Mouse (Mus musculus) heart, embryonic 11.5 days (tissue): ENCODE data around the gene Spock1. TPM values are rescaled to one million over a fixed set of nuclear protein-coding genes. Genes with fewer than 3 reads are reported as not detected.

Experiments
- ATAC-seq: fragments of 200-750 bp; cut with Nextera tagmentation; replicated peaks from 2 replicates; pipeline ENCODE4 v1.8.0; 2017; ENCODE audit warnings: moderate library complexity; ENCODE audit not compliant: insufficient number of reproducible peaks, low FRiP score, low TSS enrichment
- H3K27ac ChIP-seq: fragments of 300-500 bp; sonication (generic); 2 replicates; pipeline ENCODE4 v1.5.1; 2014; ENCODE audit warnings: mild to moderate bottlenecking, low read depth, low read length
- H3K27me3 ChIP-seq: fragments of 300-500 bp; sonication (generic); 2 replicates; pipeline ENCODE4 v1.6.1; 2014; ENCODE audit warnings: mild to moderate bottlenecking, low read length, mixed read lengths; ENCODE audit not compliant: control insufficient read depth, insufficient read depth
- H3K36me3 ChIP-seq: fragments of 300-500 bp; sonication (generic); 2 replicates; pipeline ENCODE4 v1.6.1; 2014; ENCODE audit warnings: mild to moderate bottlenecking, low read length, moderate library complexity, mixed read lengths; ENCODE audit not compliant: control insufficient read depth, insufficient read depth
- H3K4me1 ChIP-seq: fragments of 300-500 bp; sonication (generic); 2 replicates; pipeline ENCODE4 v1.6.1; 2014; ENCODE audit warnings: low read length; ENCODE audit not compliant: control insufficient read depth, insufficient read depth
- H3K4me2 ChIP-seq: fragments of 300-500 bp; sonication (generic); 2 replicates; pipeline ENCODE4 v1.6.1; 2014; ENCODE audit warnings: mild to moderate bottlenecking, moderate library complexity
- H3K4me3 ChIP-seq: fragments of 300-500 bp; sonication (generic); 2 replicates; pipeline ENCODE4 v1.5.1; 2014; ENCODE audit warnings: low read depth, low read length
- H3K9ac ChIP-seq: fragments of 300-500 bp; sonication (generic); 2 replicates; pipeline ENCODE4 v1.6.1; 2014; ENCODE audit warnings: mild to moderate bottlenecking, low read depth, low read length, moderate library complexity
- H3K9me3 ChIP-seq: fragments of 300-500 bp; sonication (generic); replicated peaks from 2 replicates; pipeline ENCODE4 v1.6.1; 2016; ENCODE audit warnings: low read length; ENCODE audit not compliant: control insufficient read depth
- WGBS: fragments of 180-500 bp; shearing (Covaris S2); extraction: QIAGEN DNeasy Blood & Tissue Kit; methylation state at CpG from one replicate; pipeline ENCODE4 v1.1.7; 2014; ENCODE audit not compliant: insufficient replicate concordance; 5-methylcytosine and 5-hydroxymethylcytosine counted together
- polyA plus RNA-seq: library from polyadenylated mRNA; unstranded; fragments of >200 nt; fragmentation: Nextera tagmentation; extraction: Ambion mirVana; gene quantifications from 2 replicates; pipeline ENCODE4 v1.2.1, GENCODE M21; 2014

Gene Spock1
- polyA plus RNA-seq, 1 experiment from 2014 or later: 0.69 TPM

- H3K27ac ChIP-seq: peak overlapping the region; percentile 84
- ATAC-seq: peak; percentile 92
- 31% methylated on average over 8 of the region's 8 CpGs for WGBS
Measured at GRCm38 (mm10) chr13:57628218-57628617, 279.9 kb downstream of the Spock1 start.

GRCm38 (mm10) chr13:57626434-57626833 is 281.7 kb downstream of the Spock1 start:
- no peak overlapping the region for H3K9ac ChIP-seq
- no peaks in the 10 kb centered on the region for H3K4me1 ChIP-seq
- H3K4me2 ChIP-seq: no peak overlapping the region
- H3K4me3 ChIP-seq: no peak overlapping the region
- H3K9me3 ChIP-seq: 0 out of 2 replicates have a peak, but pooled peaks cover 4% of the 10 kb centered on the region
- no peak for ATAC-seq
- H3K27ac ChIP-seq: no peak overlapping the region
- 92% methylated on average over 9 of the region's 9 CpGs for WGBS
- H3K27me3 ChIP-seq: no peaks in the 10 kb centered on the region
- no peaks in the 10 kb centered on the region for H3K36me3 ChIP-seq

More at GRCm38 (mm10) chr13:57628218-57628617, 279.9 kb downstream of the Spock1 start:
- Histone ChIP-seq H3K9me3 (no peaks in the 10 kb centered on the region), H3K27me3 (no peaks in the 10 kb centered on the region), H3K9ac (no peak overlapping the region), H3K4me1 (no peaks in the 10 kb centered on the region), H3K4me2 (no peak overlapping the region), H3K36me3 (no peaks in the 10 kb centered on the region), H3K4me3 (no peak overlapping the region)

- no peak overlapping the region for H3K4me2 ChIP-seq
- H3K4me1 ChIP-seq: no peaks in the 10 kb centered on the region
- 0 out of 2 replicates have a peak, but pooled peaks cover 4% of the 10 kb centered on the region for H3K9me3 ChIP-seq
- no peak overlapping the region for H3K4me3 ChIP-seq
- H3K36me3 ChIP-seq: no peaks in the 10 kb centered on the region
- H3K27ac ChIP-seq: no peak overlapping the region
- ATAC-seq: no peak
- no peaks in the 10 kb centered on the region for H3K27me3 ChIP-seq
- 60% methylated on average over 7 of the region's 7 CpGs for WGBS
- H3K9ac ChIP-seq: no peak overlapping the region
Measured at GRCm38 (mm10) chr13:57623909-57624481, 284.1 kb downstream of the Spock1 start.

GRCm38 (mm10) chr13:57619079-57619768 is 288.9 kb downstream of the Spock1 start:
- H3K4me2 ChIP-seq: no peak overlapping the region
- WGBS: 63% methylated on average over 17 of the region's 17 CpGs
- no peaks in the 10 kb centered on the region for H3K27me3 ChIP-seq
- H3K4me1 ChIP-seq: no peaks in the 10 kb centered on the region
- no peak overlapping the region for H3K9ac ChIP-seq
- no peak overlapping the region for H3K27ac ChIP-seq
- no peaks in the 10 kb centered on the region for H3K36me3 ChIP-seq
- H3K9me3 ChIP-seq: 0 out of 2 replicates have a peak, but pooled peaks cover 4% of the 10 kb centered on the region
- no peak for ATAC-seq
- H3K4me3 ChIP-seq: no peak overlapping the region

- 80% methylated on average over 11 of the region's 11 CpGs for WGBS
- Histone ChIP-seq H3K4me3 (no peak overlapping the region), H3K36me3 (no peaks in the 10 kb centered on the region), H3K27ac (no peak overlapping the region), H3K9me3 (no peaks in the 10 kb centered on the region), H3K4me2 (no peak overlapping the region), H3K4me1 (no peaks in the 10 kb centered on the region), H3K9ac (no peak overlapping the region), H3K27me3 (no peaks in the 10 kb centered on the region)
- no peak for ATAC-seq
Measured at GRCm38 (mm10) chr13:57611326-57612171, 296.6 kb downstream of the Spock1 start.

- Histone ChIP-seq H3K36me3 (no peaks in the 10 kb centered on the region), H3K9ac (no peak overlapping the region), H3K27ac (no peak overlapping the region), H3K4me2 (no peak overlapping the region), H3K9me3 (no peaks in the 10 kb centered on the region), H3K27me3 (no peaks in the 10 kb centered on the region), H3K4me1 (0 out of 2 replicates have a peak, but pooled peaks cover 2% of the 10 kb centered on the region), H3K4me3 (no peak overlapping the region)
- 82% methylated on average over 7 of the region's 7 CpGs for WGBS
- no peak for ATAC-seq
Measured at GRCm38 (mm10) chr13:57609946-57610345, 298.2 kb downstream of the Spock1 start.

- Histone ChIP-seq H3K27me3 (no peaks in the 10 kb centered on the region), H3K9ac (no peak overlapping the region), H3K9me3 (no peaks in the 10 kb centered on the region), H3K36me3 (no peaks in the 10 kb centered on the region), H3K4me1 (peaks cover 5% of the 10 kb centered on the region; the same call in 1 of the 2 replicates), H3K4me3 (no peak overlapping the region), H3K4me2 (no peak overlapping the region), H3K27ac (0 out of 2 replicates have a peak overlapping the region, but pooled peaks have one; percentile 15)
- peak; percentile 80; the same call in 1 of the 2 replicates for ATAC-seq
- 76% methylated on average over 3 of the region's 3 CpGs for WGBS
Measured at GRCm38 (mm10) chr13:57604437-57604836, 303.7 kb downstream of the Spock1 start.

- no peak overlapping the region for H3K27ac ChIP-seq
- no peak for ATAC-seq
- no peak overlapping the region for H3K9ac ChIP-seq
- H3K4me1 ChIP-seq: peaks cover 5% of the 10 kb centered on the region; the same call in 1 of the 2 replicates
- H3K36me3 ChIP-seq: no peaks in the 10 kb centered on the region
- WGBS: 81% methylated on average over 8 of the region's 8 CpGs
- no peaks in the 10 kb centered on the region for H3K9me3 ChIP-seq
- no peaks in the 10 kb centered on the region for H3K27me3 ChIP-seq
- no peak overlapping the region for H3K4me3 ChIP-seq
- H3K4me2 ChIP-seq: no peak overlapping the region
Measured at GRCm38 (mm10) chr13:57603226-57603625, 304.9 kb downstream of the Spock1 start.
